Mouse (Mus musculus): ENCODE data around the gene Spef1.

DNA sequence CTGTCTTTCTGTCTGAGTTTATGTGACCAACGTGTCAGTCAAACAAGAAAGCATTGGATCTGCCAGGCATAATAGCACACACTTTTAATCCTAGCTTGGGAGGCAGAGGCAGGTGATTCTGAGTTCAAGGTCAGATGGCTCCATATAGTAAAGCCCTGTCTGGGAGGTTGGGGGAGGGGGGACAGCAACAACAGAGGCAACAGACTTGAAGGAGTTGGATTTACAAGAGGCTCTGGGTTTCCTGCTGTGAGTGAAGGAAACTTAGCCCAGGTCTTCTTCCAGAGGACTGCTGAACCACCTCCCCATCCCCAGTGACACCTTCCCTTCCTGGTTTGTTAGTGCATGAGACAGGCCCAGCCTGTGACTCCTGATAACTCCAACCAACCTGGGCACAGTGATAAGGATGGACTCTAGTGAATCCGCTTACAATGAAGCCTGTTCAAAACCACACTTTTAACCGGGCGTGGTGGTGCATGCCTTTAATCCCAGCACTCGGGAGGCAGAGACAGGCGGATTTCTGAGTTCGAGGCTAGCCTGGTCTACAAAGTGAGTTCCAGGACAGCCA lies 34.8 kb downstream of the Spef1 start:
- TF ChIP-seq CTCF (IDR thresholded peaks at IDR 0.05; ENCODE audit: low read depth) = no peak
- TF ChIP-seq EP300 (IDR thresholded peaks at IDR 0.05; ENCODE audit: low read depth) = peak; percentile 87

Data from liver, postnatal 0 days (tissue).